Mouse (Mus musculus) cerebellum, adult 9-10 months (tissue): ENCODE data around the gene Rnf169.

ENCODE experiments used
- DNase-seq: peaks from one replicate; pipeline ENCODE4 v3.0.0; 2022

The Rnf169 gene

DNA sequence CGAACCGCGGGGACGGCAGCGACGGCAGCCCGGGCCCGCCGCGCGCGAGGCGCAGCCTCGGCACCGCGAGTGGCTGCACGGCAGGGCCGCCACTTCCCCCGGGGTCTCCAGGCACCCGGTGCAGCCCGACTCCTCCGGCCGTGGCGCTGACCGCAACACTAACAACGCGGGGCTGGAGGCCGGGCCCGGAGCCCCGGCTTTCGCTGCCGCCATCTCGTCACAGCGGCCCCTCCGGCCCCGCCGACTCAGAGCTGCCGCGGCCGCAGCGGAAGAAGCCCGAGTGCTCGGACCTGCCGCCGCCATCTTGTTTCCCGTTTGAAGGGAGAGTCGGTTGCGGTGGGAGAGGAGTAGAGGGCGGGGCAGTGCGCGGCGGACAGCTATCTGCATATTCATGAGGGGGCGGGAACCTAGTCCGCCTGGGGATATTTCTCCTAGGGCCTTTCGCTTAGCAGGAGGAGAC is at the start of gene Rnf169:
TSS of gene Rnf169 (minus strand) at position 317 of the 460 bp plus-strand sequence.
- DNase-seq, result peak; percentile 95

DNA sequence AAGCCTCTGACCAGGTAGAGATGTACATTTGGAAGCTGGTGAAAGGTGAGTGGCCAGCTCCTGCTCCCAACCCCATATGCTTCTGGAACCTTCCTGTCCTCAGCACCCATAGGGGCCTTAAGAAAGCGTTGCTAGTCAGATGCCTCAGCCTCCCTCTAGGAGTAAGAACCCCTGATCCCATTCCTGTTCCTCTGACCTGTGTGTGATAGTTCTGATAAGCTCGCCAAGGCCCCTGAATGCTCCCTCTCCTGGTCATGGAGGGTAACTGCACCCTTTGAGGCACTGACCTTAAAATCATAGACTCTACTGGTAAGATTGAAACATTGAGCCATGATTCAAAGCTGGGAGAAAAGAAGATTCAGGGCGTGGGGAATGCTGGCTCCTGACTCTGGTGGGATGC is 49.1 kb upstream of the Rnf169 start:
- no peak for DNase-seq

DNA sequence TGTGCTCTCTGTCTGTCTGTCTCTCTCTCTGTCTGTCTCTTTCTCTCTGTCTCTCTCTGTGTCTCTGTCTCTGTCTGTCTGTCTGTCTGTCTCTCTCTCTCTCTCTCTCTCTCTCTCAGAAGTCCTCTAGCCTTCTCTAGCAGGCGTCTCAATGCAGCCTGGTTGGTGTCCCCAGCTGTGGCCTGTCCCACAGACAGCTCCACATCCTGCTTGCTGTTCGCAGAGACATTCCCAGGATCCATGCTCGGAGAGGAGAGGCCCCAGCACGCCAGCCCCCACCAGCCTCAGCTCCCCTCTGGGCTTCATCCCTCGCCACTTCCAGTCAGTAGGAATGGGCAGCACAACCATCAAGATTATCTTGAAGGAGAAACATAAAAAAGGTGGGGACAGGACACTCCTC is 47.1 kb upstream of the Rnf169 start:
- DNase-seq, result no peak

DNA sequence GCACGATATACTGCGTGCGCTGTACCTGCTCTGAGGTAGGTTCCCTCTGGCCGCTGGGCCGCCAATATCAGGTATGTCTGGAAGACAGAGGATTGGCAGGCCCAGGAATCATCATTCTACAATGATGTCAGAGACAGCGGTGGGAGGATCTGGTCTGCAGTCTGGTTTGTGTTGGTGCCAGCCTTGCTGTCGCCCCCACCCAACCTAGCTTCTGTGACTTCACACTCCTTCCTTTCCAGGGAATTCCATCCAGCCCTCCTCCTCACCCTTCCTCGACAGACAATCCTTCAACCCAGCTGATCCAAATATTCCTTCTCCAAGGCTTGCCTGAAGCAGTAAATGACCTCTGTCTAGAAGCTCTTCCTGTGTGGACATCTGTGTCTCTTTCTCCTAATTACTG is 36.8 kb upstream of the Rnf169 start:
- DNase-seq, result no peak

DNA sequence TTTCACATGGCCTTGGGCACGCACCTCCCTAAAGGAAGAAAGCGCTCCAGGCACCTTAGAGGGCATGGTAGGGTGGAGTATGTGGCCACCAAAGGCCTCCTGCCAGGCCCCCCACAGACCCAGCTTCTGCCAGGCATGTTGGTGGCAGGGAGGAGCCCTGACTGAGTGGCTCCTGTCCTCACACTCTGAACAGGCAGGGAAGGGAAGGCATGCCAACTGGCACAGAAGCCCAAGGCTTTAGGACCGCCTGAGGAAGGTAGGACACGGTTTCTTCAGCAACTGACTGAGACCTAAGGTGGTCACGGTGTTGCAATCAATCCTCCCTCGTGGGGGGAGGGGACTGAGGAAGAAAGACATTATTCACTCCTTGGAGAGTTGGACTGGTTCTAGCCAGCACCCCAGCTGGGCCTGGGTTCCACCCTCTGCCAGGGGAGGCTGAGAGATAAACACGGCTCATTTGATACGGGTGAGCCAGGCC is 33.9 kb upstream of the Rnf169 start:
- peak; percentile 79 for DNase-seq

DNA sequence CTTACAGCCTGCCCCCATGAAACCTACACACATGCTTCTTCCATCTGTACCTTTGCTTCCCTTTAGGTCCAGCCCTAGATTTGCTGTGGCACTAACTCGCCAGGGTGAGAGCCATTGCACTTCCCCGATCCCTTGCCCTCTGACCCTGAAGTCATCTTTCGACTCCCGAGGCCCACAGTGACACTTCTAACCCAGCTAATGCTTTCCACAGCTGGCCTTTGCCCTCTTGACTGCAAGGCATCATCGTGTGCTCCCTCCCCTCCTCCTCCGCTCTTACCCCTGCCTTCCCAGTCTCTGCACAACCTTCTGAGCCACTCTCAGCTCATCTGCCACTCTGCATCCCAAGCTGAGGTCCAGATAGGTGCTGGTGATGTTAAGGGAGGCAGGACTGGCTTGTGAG is 32.3 kb upstream of the Rnf169 start:
- no peak for DNase-seq

GRCm38 (mm10) chr7:100012085-100012484 is 31.8 kb upstream of the Rnf169 start:
- DNase-seq, result no peak

DNA sequence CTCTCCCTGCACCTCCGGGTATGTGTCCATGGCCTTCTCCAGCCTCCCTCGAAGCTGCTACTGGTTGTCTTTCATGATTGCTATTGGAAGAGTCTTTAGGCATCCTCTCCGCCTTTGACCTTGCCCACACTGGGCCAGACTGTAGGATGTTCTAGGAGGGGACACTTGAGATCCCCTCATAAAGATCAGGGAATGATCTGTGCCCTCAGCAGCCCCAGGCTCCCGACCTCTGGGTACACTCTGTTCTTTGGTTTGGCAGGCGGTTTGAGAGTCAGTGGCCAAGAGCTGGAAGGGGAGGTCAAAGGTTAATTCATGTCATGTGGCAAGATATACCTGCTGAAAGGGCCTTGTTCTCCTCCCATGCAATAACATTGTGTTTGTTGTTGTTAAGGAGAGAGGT is 30.5 kb upstream of the Rnf169 start:
- DNase-seq, result no peak

- DNase-seq, result peak; percentile 51
Observed at GRCm38 (mm10) chr7:100009640-100010039, 29.4 kb upstream of the Rnf169 start.

DNA sequence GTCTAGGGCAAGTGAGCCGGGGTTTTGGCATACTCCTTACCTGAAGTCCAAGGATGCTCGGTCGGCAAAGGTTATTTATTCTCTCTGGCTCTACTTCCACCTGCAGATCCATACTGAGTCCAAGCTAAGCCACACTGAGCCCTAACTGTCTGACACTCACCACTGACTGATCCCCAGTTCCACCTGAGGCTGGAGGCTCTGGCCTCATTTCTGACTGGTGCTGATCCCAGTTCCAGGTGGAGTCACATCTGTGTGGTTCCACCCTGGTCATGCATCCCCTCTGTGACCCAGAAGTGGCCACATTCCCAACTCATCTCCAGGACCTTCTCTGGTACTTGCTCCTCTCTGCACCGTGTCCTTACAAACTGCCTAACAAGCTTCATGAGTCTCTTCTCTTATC is 28.5 kb upstream of the Rnf169 start:
- no peak for DNase-seq

- no peak for DNase-seq
Observed at GRCm38 (mm10) chr7:100006411-100006810, 26.2 kb upstream of the Rnf169 start.

GRCm38 (mm10) chr7:100005790-100006189 is 25.5 kb upstream of the Rnf169 start, which contains the start of gene Chrdl2:
Gene Chrdl2 (plus strand): TSS chr7:100006172.
- DNase-seq, result no peak

DNA sequence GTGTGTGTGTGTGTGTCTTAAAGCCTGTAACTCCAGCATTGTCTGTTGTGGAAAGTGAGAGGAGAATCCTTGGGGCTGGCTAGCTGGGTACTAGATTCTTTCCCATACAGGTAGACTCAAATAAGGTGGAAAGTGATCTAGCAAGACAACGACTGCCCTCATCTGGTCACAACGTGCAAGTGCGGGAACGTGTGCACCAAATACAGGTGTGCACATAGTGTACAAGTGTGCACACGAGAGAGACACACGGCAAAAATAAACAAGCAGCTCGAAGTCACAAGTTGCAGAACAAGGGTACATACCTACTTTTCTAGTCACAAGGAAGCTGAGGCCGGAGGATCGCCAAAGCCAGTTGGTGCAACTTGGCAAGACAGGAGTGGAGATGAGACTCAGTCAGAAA is 23.5 kb upstream of the Rnf169 start:
- no peak for DNase-seq

GRCm38 (mm10) chr7:99998668-99999067 is 18.4 kb upstream of the Rnf169 start:
- no peak for DNase-seq

- DNase-seq, result no peak
Observed at GRCm38 (mm10) chr7:99995186-99995585, 14.9 kb upstream of the Rnf169 start.

DNA sequence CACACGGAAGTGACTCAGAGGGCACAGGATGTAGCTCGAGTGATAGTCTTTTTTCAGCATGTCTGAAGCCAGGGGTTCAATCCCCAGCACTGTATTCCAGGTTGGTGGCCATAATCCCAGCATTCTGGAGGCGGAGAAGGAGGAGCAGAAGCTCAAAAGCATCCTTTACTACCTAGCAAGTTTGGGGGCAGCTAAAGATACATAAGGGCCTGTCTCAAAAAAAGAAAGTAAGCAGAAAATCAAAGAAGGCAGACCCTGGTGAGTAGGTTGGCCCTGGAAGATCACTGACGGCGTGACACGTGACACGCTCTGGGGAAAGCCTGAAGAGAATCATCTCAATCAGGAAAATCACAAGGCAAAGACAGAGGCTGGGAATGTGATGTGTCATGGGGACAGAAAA is 12.9 kb upstream of the Rnf169 start:
- DNase-seq, result no peak

DNA sequence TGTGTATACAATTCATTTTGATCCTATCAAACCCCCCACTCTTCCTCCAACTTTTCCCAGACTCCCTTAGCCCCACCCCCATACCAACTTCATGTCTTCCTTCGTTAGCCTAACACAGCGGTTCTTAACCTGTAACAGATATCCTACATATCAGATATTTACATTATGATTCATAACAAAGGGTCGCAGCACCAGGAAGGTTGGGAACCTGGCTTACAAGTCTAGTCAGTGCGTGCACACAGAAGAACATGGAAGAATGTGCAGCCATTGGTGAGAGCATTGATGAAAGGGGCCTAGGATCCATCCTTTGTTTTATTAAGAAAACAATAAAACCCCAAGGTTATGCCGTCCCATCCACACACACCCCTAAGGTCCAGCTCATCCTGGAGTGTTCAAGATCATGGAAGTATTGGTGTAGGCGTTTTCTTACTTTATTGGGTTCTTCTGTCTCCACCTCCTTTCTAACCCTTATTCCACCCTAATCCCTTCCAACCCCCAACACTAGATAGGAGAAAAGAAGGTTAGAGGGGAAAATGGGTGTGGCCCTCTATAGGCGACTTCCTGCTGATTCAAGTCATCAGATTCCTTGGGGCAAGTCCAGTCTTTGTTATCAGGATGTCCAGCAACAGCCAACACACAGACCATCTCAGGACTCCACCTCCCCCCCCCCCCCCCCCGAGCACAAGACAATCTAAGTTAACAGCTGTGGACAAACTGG is 10.9 kb upstream of the Rnf169 start:
- DNase-seq, result no peak

- no peak for DNase-seq
Observed at GRCm38 (mm10) chr7:99989844-99990760, 9.9 kb upstream of the Rnf169 start.

DNA sequence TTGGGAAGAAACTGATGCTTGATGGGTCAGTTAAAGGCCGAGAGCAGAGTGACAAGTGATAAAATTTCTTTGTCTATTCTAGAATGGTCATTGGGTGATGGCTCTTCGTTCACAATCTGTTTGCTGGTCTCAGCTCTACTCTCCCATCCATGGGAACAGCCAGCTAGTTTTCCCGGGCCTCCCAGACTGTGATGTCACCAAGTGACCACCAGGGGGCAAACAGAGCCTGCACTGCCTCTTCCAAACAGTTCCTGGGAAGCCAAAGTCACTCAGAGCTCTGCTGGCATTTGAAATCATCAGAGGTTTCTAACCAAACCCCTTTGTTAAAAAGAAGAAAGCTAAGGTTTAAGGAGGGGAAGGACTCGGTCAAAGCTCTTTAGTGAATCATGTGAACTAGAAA is 8.5 kb upstream of the Rnf169 start:
- peak; percentile 79 for DNase-seq

GRCm38 (mm10) chr7:99982256-99983242 is 2.3 kb upstream of the Rnf169 start:
- no peak for DNase-seq

GRCm38 (mm10) chr7:99981311-99981710 is 1.1 kb upstream of the Rnf169 start:
- peak; percentile 89 for DNase-seq

DNA sequence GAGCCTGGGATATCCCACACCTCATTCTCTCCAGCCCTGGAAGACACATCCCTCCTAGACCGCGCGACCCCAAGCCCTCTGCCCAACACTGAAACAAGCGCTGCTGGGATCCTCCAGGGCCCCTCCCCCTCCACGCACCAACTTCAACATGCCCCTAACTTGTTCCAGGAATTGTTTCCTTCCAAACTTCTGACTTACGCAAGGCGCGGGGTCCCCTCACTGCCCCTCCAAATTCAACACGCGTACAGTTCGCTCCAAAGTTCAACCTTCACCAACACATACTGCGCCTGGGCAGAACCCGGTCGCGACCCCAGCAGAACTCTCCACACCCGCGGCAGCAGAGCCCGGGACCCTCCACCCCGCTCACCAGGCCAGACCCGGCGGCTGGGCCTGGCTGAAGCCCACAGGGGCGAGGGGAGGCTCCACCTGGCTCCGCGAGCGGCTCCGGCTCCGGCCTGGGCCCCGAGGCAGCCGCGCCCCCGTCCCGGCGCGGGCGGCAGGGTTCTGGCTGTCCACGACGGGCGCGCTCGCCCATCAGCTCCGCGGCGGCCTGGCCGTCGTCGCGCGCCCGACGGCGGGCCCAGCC is 609 bp downstream of the Rnf169 start:
- peak; percentile 53 for DNase-seq
